Mouse (Mus musculus) CH12F3 (cell line): Measurements from ENCODE around the gene Adgrv1.
"Not testable (repeated sequence)": the region's sequence is repeated elsewhere in the genome, so short reads cannot be mapped to it uniquely, and the experiment has no call there.

Source experiments
- in situ Hi-C: fragments of 300-500 bp; cut with MboI; formaldehyde crosslinking; loops from 2 replicates; pipeline ENCODE4 v1.14.3; 2020; ENCODE audit warnings: low sequenced_read_pairs

Gene Adgrv1

GRCm38 (mm10) chr13:81627861-81628260, 5.1 kb downstream of the Adgrv1 start:
- in situ Hi-C loops = not testable (repeated sequence)

- in situ Hi-C loops = no loop called here
Measured at GRCm38 (mm10) chr13:81610349-81610748, 22.6 kb downstream of the Adgrv1 start.

- in situ Hi-C loops = no loop called here
Measured at GRCm38 (mm10) chr13:81606991-81607390, 26.0 kb downstream of the Adgrv1 start.

GRCm38 (mm10) chr13:81596910-81597607, 35.9 kb downstream of the Adgrv1 start:
- in situ Hi-C loops = no loop called here

GRCm38 (mm10) chr13:81578692-81579091, 54.3 kb downstream of the Adgrv1 start:
- in situ Hi-C loops = no loop called here

GRCm38 (mm10) chr13:81570241-81570821, 62.6 kb downstream of the Adgrv1 start:
- in situ Hi-C loops = no loop called here

GRCm38 (mm10) chr13:81550024-81550423, 82.9 kb downstream of the Adgrv1 start:
- in situ Hi-C loops = no loop called here

- in situ Hi-C loops = no loop called here
Measured at GRCm38 (mm10) chr13:81534916-81535315, 98.0 kb downstream of the Adgrv1 start.

- in situ Hi-C loops = no loop called here
Measured at GRCm38 (mm10) chr13:81526687-81527086, 106.3 kb downstream of the Adgrv1 start.

GRCm38 (mm10) chr13:81510142-81510541, 122.8 kb downstream of the Adgrv1 start:
- in situ Hi-C loops = no loop called here

GRCm38 (mm10) chr13:81497035-81497434, 135.9 kb downstream of the Adgrv1 start:
- in situ Hi-C loops = no loop called here

GRCm38 (mm10) chr13:81491971-81492370, 141.0 kb downstream of the Adgrv1 start:
- in situ Hi-C loops = no loop called here

- in situ Hi-C loops = no loop called here
Measured at GRCm38 (mm10) chr13:81486980-81487379, 146.0 kb downstream of the Adgrv1 start.

GRCm38 (mm10) chr13:81473750-81474149, 159.2 kb downstream of the Adgrv1 start:
- in situ Hi-C loops = no loop called here

- in situ Hi-C loops = no loop called here
Measured at GRCm38 (mm10) chr13:81466661-81467060, 166.3 kb downstream of the Adgrv1 start.

GRCm38 (mm10) chr13:81465794-81466193, 167.2 kb downstream of the Adgrv1 start:
- in situ Hi-C loops = no loop called here

GRCm38 (mm10) chr13:81449630-81450029, 183.3 kb downstream of the Adgrv1 start:
- in situ Hi-C loops = no loop called here

GRCm38 (mm10) chr13:81449198-81449597, 183.8 kb downstream of the Adgrv1 start:
- in situ Hi-C loops = no loop called here

GRCm38 (mm10) chr13:81441412-81441811, 191.5 kb downstream of the Adgrv1 start:
- in situ Hi-C loops = no loop called here

- in situ Hi-C loops = loop anchor here (10.0 kb wide), 2 partner anchors 325 to 575 kb away; no protein-coding TSS in a partner anchor
Measured at GRCm38 (mm10) chr13:81439390-81440025, 193.4 kb downstream of the Adgrv1 start.

- in situ Hi-C loops = loop anchor here (10.0 kb wide), 2 partner anchors 328 to 572 kb away; no protein-coding TSS in a partner anchor
Measured at GRCm38 (mm10) chr13:81437088-81437487, 195.9 kb downstream of the Adgrv1 start.
